Mouse (Mus musculus) v-Abl transformed pro-B cells (cell line): ENCODE data around the gene Atp6v1f.

Source experiments
- in situ Hi-C, 2 experiments: fragments of 400-800 bp; cut with MboI; formaldehyde crosslinking; loops; one replicate each; pipeline ENCODE4 v1.15.1; 2025; ENCODE audit not compliant: unreplicated experiment in 2 of 2

Gene Atp6v1f

GRCm38 (mm10) chr6:29509086-29509485 is 41.6 kb downstream of the Atp6v1f start:
- in situ Hi-C loops, result loop anchor here in 1 of 2 experiments (10.0 kb wide), 1 partner anchor 136 kb away; no protein-coding TSS in a partner anchor

GRCm38 (mm10) chr6:29513284-29513683 is 45.8 kb downstream of the Atp6v1f start:
- in situ Hi-C loops, result no loop called here

- in situ Hi-C loops, result no loop called here
Observed at GRCm38 (mm10) chr6:29517139-29517538, 49.6 kb downstream of the Atp6v1f start.
